Mouse (Mus musculus) ovary, postnatal 36 days (tissue): ENCODE data around the gene Casp4.

ENCODE experiments used
- DNase-seq: peaks from one replicate; pipeline ENCODE4 v3.0.0; 2022; ENCODE audit warnings: low spot score, mixed read lengths

Gene Casp4

GRCm38 (mm10) chr9:5308561-5308960 lies at the start of gene Casp4:
Casp4 (plus strand) TSS chr9:5308828.
- DNase-seq: no peak

- no peak for DNase-seq
Measured at GRCm38 (mm10) chr9:5263951-5264475, 44.6 kb upstream of the Casp4 start.

DNA sequence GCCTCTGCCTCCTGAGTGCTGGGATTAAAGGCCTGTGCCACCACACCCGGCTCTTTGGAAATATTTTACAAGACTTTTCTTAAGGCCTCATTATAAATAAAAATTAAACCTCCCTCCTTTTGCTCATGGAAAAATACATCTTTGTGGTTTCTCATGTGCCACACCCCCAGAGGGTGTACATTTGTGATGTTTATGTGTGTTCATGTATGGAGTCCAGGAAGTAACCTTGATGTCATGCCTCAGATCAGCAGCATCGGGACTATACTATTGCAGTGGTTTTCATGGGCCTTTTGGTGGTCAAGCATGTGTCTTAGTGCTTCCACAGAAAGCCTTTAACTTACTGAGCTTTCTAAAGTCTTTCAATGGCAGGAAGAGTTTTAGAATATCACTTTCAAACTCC lies 38.4 kb upstream of the Casp4 start:
- DNase-seq: no peak

DNA sequence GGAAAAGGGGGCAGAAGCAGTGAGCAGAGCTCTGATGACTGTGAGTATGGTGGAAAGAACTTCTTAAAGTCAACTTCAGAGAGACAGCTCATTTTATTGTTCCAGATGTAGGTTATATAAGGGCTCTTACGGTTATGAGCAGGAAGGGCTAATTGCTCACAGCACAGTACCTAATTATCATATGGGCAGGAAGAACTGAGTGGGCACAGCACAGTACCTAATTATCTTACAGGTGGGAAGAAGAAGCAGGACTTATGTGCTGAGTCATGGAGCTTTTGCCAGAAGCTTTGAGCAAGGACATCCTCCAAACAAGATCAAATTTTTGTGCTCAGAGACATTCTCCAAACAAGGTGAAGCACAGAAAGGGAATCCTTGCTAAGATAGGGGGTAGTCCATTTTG lies 37.7 kb upstream of the Casp4 start:
- DNase-seq: no peak

- no peak for DNase-seq
Measured at GRCm38 (mm10) chr9:5271334-5271845, 37.2 kb upstream of the Casp4 start.

GRCm38 (mm10) chr9:5286071-5286470 lies 22.6 kb upstream of the Casp4 start:
- DNase-seq: no peak

- no peak for DNase-seq
Measured at GRCm38 (mm10) chr9:5286597-5286996, 22.0 kb upstream of the Casp4 start.

DNA sequence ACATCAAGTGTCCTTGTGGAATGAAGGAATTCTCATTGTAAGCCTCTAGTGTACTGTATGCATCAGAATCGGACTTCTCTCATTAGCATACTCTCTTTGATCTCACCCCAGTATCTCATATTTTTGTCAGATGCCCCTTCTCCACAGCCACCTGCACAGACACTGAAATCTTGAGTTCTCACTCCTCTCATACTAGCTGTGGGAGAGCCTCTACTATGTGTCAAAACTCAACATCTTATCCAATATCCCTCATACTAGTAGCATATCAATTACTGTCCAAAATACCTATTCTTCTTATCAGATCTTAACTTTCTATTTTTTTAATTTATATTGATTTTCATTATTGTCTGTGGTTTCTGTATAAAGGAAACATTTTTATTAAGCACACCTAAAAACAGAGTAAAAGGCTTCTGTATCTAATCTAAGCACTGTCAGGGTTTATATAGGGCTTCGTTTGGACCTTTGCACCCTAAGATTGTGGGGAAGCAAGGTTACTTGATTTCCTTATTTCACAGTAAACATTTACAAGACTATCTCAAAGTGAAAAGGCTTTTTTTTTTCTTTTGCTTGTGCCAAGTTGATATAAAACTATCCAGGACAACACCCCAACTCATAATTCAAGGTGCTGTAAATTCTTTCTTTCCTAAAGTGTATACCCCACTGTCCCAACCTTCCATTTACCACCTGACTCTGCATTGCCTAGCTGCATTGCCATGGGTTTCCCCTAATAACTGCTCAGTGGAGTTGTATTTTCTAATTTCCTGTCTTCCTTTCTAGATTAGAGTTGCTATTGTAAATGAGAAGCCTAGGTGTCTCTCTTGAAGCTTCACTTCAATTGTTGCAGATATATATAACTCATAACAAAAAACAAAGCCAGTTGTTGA lies 12.0 kb upstream of the Casp4 start:
- DNase-seq: no peak

DNA sequence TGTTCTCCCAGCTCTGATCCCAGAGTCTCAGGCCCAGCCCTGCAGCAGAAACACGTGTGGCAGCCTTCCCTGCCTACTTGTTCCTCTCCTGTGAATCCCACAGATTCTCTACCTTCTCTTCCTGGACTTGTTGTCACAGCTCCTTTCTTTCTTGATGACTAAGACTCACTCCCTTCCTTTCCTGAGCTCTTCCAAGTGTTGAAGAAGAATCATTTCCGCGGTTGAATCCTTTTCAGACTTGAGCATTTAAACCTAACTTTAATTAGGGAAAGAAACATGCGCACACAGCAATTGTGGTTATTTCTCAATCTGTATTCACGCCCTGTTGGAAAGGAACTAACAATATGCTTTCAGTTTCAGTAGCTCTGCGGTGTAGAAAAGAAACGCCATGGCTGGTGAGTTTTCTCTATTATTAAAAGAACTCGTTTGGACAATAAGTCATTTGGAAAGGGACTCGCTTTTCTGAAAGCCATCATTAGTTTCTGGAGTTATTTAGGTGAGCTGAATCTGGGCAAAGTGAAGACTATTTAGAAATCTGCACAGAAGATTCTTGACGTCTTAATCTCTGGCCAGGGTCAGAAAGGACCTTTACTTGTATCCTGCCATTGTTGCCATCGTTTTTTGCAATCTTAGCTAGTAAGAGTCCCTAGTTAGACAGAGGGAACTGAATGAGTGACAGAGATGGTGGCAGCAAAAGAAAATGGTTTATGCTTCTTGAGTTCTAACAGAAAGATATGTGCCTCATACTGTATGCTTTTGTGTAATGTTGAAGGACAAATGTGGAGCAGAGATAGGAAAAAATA lies 10.1 kb upstream of the Casp4 start, which contains the start of gene Casp1:
Gene Casp1, plus strand, starts transcription at position 189 of the 803 bp plus-strand sequence.
- DNase-seq: no peak

- DNase-seq: no peak
Measured at GRCm38 (mm10) chr9:5299132-5299381, 9.6 kb upstream of the Casp4 start.

DNA sequence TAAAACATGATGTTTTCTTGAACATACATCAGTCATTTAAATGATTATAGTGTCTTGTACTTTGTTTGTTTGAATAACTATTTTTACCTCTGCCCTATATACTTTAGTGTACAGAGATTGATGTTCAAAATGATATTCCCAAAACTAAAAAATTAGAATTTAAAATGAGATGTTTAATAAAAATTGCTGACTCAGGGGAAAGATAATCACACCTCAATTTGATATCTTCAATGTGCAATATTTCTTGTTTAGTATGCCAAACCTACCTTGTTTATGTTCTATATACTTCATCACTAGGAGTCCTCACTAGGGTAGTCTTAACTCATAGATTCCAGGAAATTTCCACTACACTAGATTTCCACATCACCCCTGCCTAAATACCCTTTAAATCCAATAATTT lies 1.5 kb downstream of the Casp4 start:
- no peak for DNase-seq

DNA sequence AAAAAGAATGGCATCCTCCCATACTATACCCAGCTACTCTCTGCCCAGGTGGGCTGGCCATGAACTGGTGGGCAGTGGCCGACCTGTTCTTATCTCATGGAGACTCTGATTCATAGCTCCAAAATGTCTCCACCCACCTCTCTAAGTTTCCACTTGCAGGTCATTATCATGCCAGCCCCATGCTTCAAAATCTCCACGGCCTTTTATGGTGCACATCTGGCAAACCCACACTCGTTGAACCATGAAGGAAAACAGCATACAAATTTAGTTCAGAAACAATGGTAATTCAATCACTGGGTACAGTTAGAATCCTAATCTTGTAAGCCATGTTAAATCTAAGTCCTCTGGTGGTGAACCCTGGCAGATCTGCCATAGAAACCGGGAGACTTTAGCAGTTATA lies 2.8 kb downstream of the Casp4 start:
- DNase-seq: no peak

- no peak for DNase-seq
Measured at GRCm38 (mm10) chr9:5328204-5328603, 19.6 kb downstream of the Casp4 start.

- DNase-seq: no peak
Measured at GRCm38 (mm10) chr9:5332441-5332840, 23.8 kb downstream of the Casp4 start.

- no peak for DNase-seq
Measured at GRCm38 (mm10) chr9:5333422-5333821, 24.8 kb downstream of the Casp4 start.

- no peak for DNase-seq
Measured at GRCm38 (mm10) chr9:5343092-5343491, 34.5 kb downstream of the Casp4 start.

- DNase-seq: no peak
Measured at GRCm38 (mm10) chr9:5344090-5344489, 35.5 kb downstream of the Casp4 start.

GRCm38 (mm10) chr9:5345291-5345898 lies 36.8 kb downstream of the Casp4 start, which contains the start of gene Casp12:
Casp12 (plus strand) TSS chr9:5345430.
- peak; percentile 3 for DNase-seq

- DNase-seq: peak; percentile 3
Measured at GRCm38 (mm10) chr9:5347381-5347780, 38.8 kb downstream of the Casp4 start.

GRCm38 (mm10) chr9:5353673-5354072 lies 45.0 kb downstream of the Casp4 start:
- DNase-seq: no peak

GRCm38 (mm10) chr9:5356801-5357200 lies 48.2 kb downstream of the Casp4 start:
- DNase-seq: no peak
